Mouse (Mus musculus) limb, embryonic 11.5 days (tissue): ENCODE results near the gene Trmt10a. TPM values are rescaled to one million over a fixed set of nuclear protein-coding genes. Genes with fewer than 3 reads are reported as not detected.
A peak's percentile ranks its signal among the peaks of the same experiment; 100 is the strongest.

Experiments used
- ATAC-seq: fragments of 200-750 bp; cut with Nextera tagmentation; 2 replicates; pipeline ENCODE4 v1.8.0; 2017; ENCODE audit warnings: low read depth; ENCODE audit not compliant: insufficient number of reproducible peaks, low FRiP score, low TSS enrichment
- DNase-seq: peaks from one replicate; pipeline ENCODE4 v3.0.0-alpha.2; 2015; ENCODE audit warnings: low spot score
- H3K27ac ChIP-seq: fragments of 300-500 bp; sonication (generic); replicated peaks from 2 replicates; pipeline ENCODE4 v1.5.1; 2014; ENCODE audit warnings: low read depth, mild to moderate bottlenecking, low read length
- H3K27me3 ChIP-seq: fragments of 300-500 bp; sonication (generic); 2 replicates; pipeline ENCODE4 v1.6.1; 2014; ENCODE audit warnings: mild to moderate bottlenecking, low read length, mixed read lengths; ENCODE audit not compliant: control insufficient read depth, insufficient read depth
- H3K36me3 ChIP-seq: fragments of 300-500 bp; sonication (generic); 2 replicates; pipeline ENCODE4 v1.6.1; 2014; ENCODE audit warnings: mild to moderate bottlenecking, low read length, moderate library complexity, mixed read lengths; ENCODE audit not compliant: control insufficient read depth, insufficient read depth
- H3K4me1 ChIP-seq: fragments of 300-500 bp; sonication (generic); 2 replicates; pipeline ENCODE4 v1.6.1; 2014; ENCODE audit warnings: low read length, mixed read lengths; ENCODE audit not compliant: control insufficient read depth, insufficient read depth
- H3K4me2 ChIP-seq: fragments of 300-500 bp; sonication (generic); 2 replicates; pipeline ENCODE4 v1.6.1; 2014; ENCODE audit warnings: low read depth, mild to moderate bottlenecking, moderate library complexity; ENCODE audit not compliant: severe bottlenecking
- H3K4me3 ChIP-seq: fragments of 300-500 bp; sonication (generic); 2 replicates; pipeline ENCODE4 v1.5.1; 2014; ENCODE audit warnings: low read depth, low read length
- H3K9ac ChIP-seq: fragments of 300-500 bp; sonication (generic); 2 replicates; pipeline ENCODE4 v1.6.1; 2014; ENCODE audit warnings: mild to moderate bottlenecking, low read length
- H3K9me3 ChIP-seq: fragments of 300-500 bp; sonication (generic); 2 replicates; pipeline ENCODE4 v1.6.1; 2016; ENCODE audit warnings: low read length; ENCODE audit not compliant: control insufficient read depth
- WGBS: fragments of 180-500 bp; shearing (Covaris S2); extraction: QIAGEN DNeasy Blood & Tissue Kit; methylation state at CpG from one replicate; pipeline ENCODE4 v1.1.7; 2014; 5-methylcytosine and 5-hydroxymethylcytosine counted together
- polyA plus RNA-seq: library from polyadenylated mRNA; unstranded; fragments of >200 nt; fragmentation: Nextera tagmentation; extraction: Ambion mirVana; gene quantifications from 2 replicates; pipeline ENCODE4 v1.2.1, GENCODE M21; 2014

Gene Trmt10a
- polyA plus RNA-seq, 1 experiment from 2014 or later: 18.0 TPM

DNA sequence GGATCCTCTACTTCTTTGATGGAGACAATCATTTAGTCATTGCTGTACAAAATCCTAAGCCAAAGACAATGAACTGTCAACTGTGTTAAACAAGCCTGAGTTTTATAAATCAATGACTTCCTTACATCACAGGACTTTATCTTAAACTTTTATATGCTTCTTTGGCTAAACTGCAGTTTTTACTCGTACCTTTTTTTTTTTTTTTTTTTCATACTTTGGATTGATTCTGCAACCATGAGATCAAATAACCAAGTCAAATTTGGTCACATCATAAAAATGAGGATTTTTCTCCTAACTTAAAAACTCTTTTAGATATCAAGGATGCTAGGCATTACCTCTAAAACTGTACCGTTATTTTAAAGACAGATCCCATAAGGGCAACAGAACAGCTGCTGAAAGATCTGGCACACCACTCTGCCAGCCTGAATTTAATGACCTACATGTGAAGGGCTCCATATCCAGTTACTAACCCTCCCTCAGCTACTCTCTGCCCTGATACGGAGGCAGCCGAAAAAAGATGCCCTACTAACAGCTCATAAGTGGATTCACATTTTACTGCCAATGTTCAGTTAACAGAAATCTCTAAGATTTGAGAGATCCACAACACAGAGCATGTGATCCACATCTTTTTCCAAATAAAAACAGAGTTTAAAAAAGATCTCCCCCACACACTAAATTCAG is 1.1 kb upstream of the Trmt10a start:
- Histone ChIP-seq H3K4me3 (peak overlapping the region; percentile 8; the same call in 1 of the 2 replicates), H3K4me2 (peak overlapping the region; percentile 32), H3K9me3 (no peaks in the 10 kb centered on the region), H3K27ac (no peak overlapping the region), H3K4me1 (no peaks in the 10 kb centered on the region), H3K36me3 (no peaks in the 10 kb centered on the region), H3K9ac (no peak overlapping the region), H3K27me3 (no peaks in the 10 kb centered on the region)
- ATAC-seq (no peak), DNase-seq (peak; percentile 32)
- WGBS: 49% methylated on average over 4 of the region's 4 CpGs

DNA sequence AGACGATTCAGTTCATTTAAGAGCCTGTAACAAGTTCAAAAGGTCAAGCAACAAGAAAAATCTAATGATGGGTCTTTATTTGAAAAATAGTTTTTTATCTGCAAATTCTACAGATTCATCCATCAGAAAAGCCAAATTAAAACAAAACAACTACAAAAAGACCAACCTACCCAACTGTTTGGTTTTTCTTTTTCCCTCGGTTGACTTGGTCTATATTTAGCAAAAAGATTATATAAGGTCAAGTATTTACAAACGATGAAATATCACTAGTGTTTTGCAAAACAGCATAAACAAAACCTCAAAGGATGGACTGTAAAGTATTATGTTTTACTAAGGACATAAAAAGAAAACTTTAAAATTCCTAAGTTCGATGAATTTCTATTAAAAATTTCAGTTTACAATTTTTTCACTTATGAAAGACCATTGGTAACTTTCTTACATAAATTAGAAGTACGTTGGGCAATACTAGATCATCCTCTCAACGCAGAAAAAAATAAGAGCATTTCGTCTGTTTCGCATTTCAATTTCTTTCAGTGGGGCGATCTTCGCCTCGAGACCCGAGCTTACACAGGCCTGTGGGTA is 424 bp upstream of the Trmt10a start:
- ATAC-seq (no peak), DNase-seq (no peak)
- peak overlapping the region; percentile 64; the same call in 1 of the 2 replicates for H3K4me2 ChIP-seq
- no peaks in the 10 kb centered on the region for H3K36me3 ChIP-seq
- WGBS: 9% methylated on average over 12 of the region's 12 CpGs
- H3K4me3 ChIP-seq: peak overlapping the region; percentile 63
- no peaks in the 10 kb centered on the region for H3K4me1 ChIP-seq
- no peaks in the 10 kb centered on the region for H3K27me3 ChIP-seq
- peak overlapping the region; percentile 99 for H3K27ac ChIP-seq
- peak overlapping the region; percentile 86 for H3K9ac ChIP-seq
- H3K9me3 ChIP-seq: no peaks in the 10 kb centered on the region

DNA sequence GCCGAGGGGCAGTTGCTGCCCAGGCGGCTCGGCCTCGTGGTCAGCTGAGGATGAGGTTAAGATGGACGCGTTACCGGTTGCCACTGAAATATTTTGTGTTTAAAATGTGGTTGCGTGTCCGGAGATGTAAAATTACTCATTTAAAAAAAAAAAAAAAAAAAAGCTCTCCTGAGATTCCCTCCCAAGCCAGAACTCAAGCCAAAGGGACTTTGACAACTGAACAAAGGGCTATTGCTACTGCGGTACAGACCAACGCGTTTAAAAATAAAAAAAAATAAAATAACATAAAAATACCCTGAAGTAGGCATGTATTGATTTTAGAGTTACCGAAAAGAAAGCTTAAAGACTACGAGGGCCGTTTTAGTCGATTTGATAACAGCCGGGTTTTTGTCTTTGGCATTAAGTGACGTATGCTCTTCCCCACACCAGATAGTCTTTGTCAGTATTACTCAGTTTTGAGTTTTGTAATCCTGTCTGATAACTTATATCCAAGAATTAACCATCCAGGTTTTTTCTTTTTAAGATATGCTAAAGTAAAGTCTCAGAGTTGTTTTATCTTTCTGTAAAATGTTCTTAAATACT is 903 bp downstream of the Trmt10a start:
- H3K27ac ChIP-seq: peak overlapping the region; percentile 99
- WGBS: under 1% methylated on average over 18 of the region's 18 CpGs
- DNase-seq (no peak), ATAC-seq (no peak)
- no peaks in the 10 kb centered on the region for H3K4me1 ChIP-seq
- H3K36me3 ChIP-seq: peaks cover 2% of the 10 kb centered on the region; the same call in 1 of the 2 replicates
- peak overlapping the region; percentile 64 for H3K4me2 ChIP-seq
- H3K9ac ChIP-seq: peak overlapping the region; percentile 86
- H3K4me3 ChIP-seq: peak overlapping the region; percentile 63
- H3K27me3 ChIP-seq: no peaks in the 10 kb centered on the region
- no peaks in the 10 kb centered on the region for H3K9me3 ChIP-seq

DNA sequence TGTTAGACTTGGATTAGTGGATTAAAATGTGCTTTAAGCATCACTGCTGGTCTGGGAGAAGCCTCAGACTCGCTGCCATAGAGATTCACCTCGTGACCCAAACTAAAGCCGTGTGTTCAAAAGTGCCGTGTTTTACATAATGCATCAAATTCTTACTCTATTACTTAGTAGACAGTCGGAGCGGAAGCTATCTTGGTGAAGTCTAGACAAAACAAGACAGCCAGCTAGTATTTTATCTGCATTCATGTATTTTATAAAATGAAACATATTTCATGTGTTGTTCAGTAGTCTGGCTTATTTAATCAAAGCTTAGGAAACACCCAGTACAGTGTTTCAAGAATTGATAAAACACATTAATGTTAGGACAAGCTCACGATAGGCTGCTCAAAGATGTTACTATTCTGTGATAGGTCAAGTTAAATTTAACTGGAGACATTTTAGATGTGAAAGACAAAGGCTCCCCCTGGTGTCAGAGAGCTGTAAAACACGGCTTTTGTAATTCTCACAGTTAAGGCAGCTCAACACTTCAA is 1.5 kb downstream of the Trmt10a start, which contains the start of gene Mttp:
Gene Mttp (minus strand): TSS at position 327 of the 530 bp plus-strand sequence.
- DNase-seq: peak; percentile 76
- H3K9me3 ChIP-seq: no peaks in the 10 kb centered on the region
- H3K27me3 ChIP-seq: no peaks in the 10 kb centered on the region
- H3K9ac ChIP-seq: peak within 1 kb of the TSS; percentile 86
- peak; percentile 26; the same call in 1 of the 2 replicates for ATAC-seq
- H3K4me1 ChIP-seq: no peaks in the 10 kb centered on the region
- WGBS: 6% methylated on average over 8 of the region's 8 CpGs
- H3K27ac ChIP-seq: peak within 1 kb of the TSS; percentile 99
- H3K36me3 ChIP-seq: peaks cover 2% of the 10 kb centered on the region; the same call in 1 of the 2 replicates
- peak within 1 kb of the TSS; percentile 63 for H3K4me3 ChIP-seq
- H3K4me2 ChIP-seq: peak within 1 kb of the TSS; percentile 64

- Histone ChIP-seq H3K4me1 (no peaks in the 10 kb centered on the region), H3K9me3 (no peaks in the 10 kb centered on the region), H3K4me3 (no peak overlapping the region), H3K9ac (no peak overlapping the region), H3K36me3 (peaks cover 2% of the 10 kb centered on the region; the same call in 1 of the 2 replicates), H3K4me2 (no peak overlapping the region), H3K27me3 (no peaks in the 10 kb centered on the region), H3K27ac (no peak overlapping the region)
- DNase-seq (no peak), ATAC-seq (no peak)
- 90% methylated on average over 2 of the region's 2 CpGs for WGBS
Measured at GRCm38 (mm10) chr3:138148811-138149210, 5.6 kb downstream of the Trmt10a start.

DNA sequence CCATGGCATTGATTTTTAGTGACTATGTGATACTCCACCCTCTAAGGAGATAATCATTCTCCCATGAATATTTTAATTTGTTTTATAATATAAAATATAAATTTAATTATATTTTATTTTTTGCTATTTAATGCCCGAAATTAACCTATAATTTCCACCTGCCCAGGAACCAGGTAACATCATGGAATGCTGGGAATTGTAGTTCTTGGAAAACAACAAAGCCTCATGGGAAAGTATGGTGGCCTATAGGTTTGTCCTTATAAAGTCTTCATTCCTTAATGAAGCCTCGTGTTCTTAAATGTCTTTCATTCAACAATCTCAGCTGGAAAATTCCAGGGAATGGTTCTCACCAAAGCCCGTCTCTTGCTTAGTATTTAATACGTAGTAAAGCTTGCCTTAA is 11.8 kb downstream of the Trmt10a start:
- DNase-seq: no peak
- WGBS: 87% methylated on average over 4 of the region's 4 CpGs
- Histone ChIP-seq H3K4me2 (no peak overlapping the region), H3K27ac (no peak overlapping the region), H3K9me3 (no peaks in the 10 kb centered on the region), H3K4me1 (no peaks in the 10 kb centered on the region), H3K36me3 (no peaks in the 10 kb centered on the region), H3K4me3 (no peak overlapping the region), H3K27me3 (no peaks in the 10 kb centered on the region), H3K9ac (no peak overlapping the region)
- no peak for ATAC-seq

- no peak overlapping the region for H3K4me2 ChIP-seq
- no peak overlapping the region for H3K4me3 ChIP-seq
- H3K4me1 ChIP-seq: no peaks in the 10 kb centered on the region
- H3K9ac ChIP-seq: no peak overlapping the region
- H3K36me3 ChIP-seq: no peaks in the 10 kb centered on the region
- no peaks in the 10 kb centered on the region for H3K9me3 ChIP-seq
- ATAC-seq (no peak), DNase-seq (no peak)
- WGBS: 66% methylated on average over 10 of the region's 10 CpGs
- no peak overlapping the region for H3K27ac ChIP-seq
- H3K27me3 ChIP-seq: no peaks in the 10 kb centered on the region
Measured at GRCm38 (mm10) chr3:138156651-138157050, 13.4 kb downstream of the Trmt10a start.

GRCm38 (mm10) chr3:138161623-138162022 is 18.4 kb downstream of the Trmt10a start:
- Histone ChIP-seq H3K4me1 (no peaks in the 10 kb centered on the region), H3K4me3 (no peak overlapping the region), H3K4me2 (no peak overlapping the region), H3K27me3 (no peaks in the 10 kb centered on the region), H3K27ac (no peak overlapping the region), H3K9ac (no peak overlapping the region), H3K36me3 (no peaks in the 10 kb centered on the region), H3K9me3 (no peaks in the 10 kb centered on the region)
- no peak for ATAC-seq
- no peak for DNase-seq
- WGBS: 91% methylated on average over 10 of the region's 10 CpGs
